Mouse (Mus musculus) heart, adult 2 months (tissue): ENCODE measurements around the gene Actl7b. TPM values are rescaled to one million over a fixed set of nuclear protein-coding genes. Genes with fewer than 3 reads are reported as not detected.

Source experiments
- DNase-seq, 2 experiments: peaks; one replicate each; pipeline ENCODE4 v3.0.0; 2021
- H3K27ac ChIP-seq: fragments of 200-600 bp; 2 replicates; pipeline ENCODE4 v1.8.1; 2022
- H3K27me3 ChIP-seq: fragments of 200-500 bp; 2 replicates; pipeline ENCODE4 v1.6.1; 2012; ENCODE audit warnings: mild to moderate bottlenecking, low read length, inconsistent platforms, mixed read lengths; ENCODE audit not compliant: control insufficient read depth, insufficient read depth
- H3K36me3 ChIP-seq: fragments of 200-500 bp; 2 replicates; pipeline ENCODE4 v1.6.1; 2012; ENCODE audit warnings: low read length, inconsistent platforms; ENCODE audit not compliant: control insufficient read depth, insufficient read depth
- H3K4me1 ChIP-seq: fragments of 200-500 bp; 2 replicates; pipeline ENCODE4 v1.6.1; 2011; ENCODE audit warnings: low read length; ENCODE audit not compliant: control insufficient read depth, insufficient read depth
- H3K4me3 ChIP-seq: fragments of 200-600 bp; 2 replicates; pipeline ENCODE4 v1.8.1; 2022
- H3K79me2 ChIP-seq: fragments of 200-500 bp; replicated peaks from 2 replicates; pipeline ENCODE4 v1.6.1; 2012; ENCODE audit warnings: mild to moderate bottlenecking, inconsistent platforms, low read length, moderate library complexity, mixed read lengths; ENCODE audit not compliant: control insufficient read depth, insufficient read depth
- H3K9ac ChIP-seq: fragments of 200-500 bp; 2 replicates; pipeline ENCODE4 v1.6.1; 2012; ENCODE audit warnings: low read depth, mild to moderate bottlenecking, control low read depth, inconsistent platforms, low read length, mixed read lengths
- CTCF ChIP-seq: fragments of 200-600 bp; IDR thresholded peaks from 2 replicates; pipeline ENCODE4 v1.8.1; 2022; ENCODE audit warnings: antibody characterized with exemption, mild to moderate bottlenecking, moderate library complexity
- EP300 ChIP-seq: fragments of 200-500 bp; IDR thresholded peaks from 2 replicates; pipeline ENCODE4 v1.6.1; 2011; ENCODE audit warnings: low read depth, low read length, control low read depth; ENCODE audit not compliant: insufficient read depth
- POLR2A ChIP-seq: fragments of 200-500 bp; IDR thresholded peaks from 2 replicates; pipeline ENCODE4 v1.6.1; 2011; ENCODE audit warnings: mild to moderate bottlenecking, low read depth, low read length, control low read depth; ENCODE audit not compliant: insufficient read depth
- WGBS: fragments of 180-500 bp; shearing (Covaris S2); methylation state at CpG from one replicate; pipeline ENCODE4 v1.1.7; 2018; 5-methylcytosine and 5-hydroxymethylcytosine counted together
- intact Hi-C: fragments of 180-260 bp; cut with DNase I; formaldehyde crosslinking; loops from one replicate; pipeline ENCODE4 v1.15.1; 2025
- polyA plus RNA-seq: library from polyadenylated mRNA; depleted of rRNA; stranded (reverse); fragments of >200 nt; gene quantifications from 2 replicates; pipeline ENCODE4 v1.2.3, GENCODE M21; 2012
- total RNA-seq, 2 experiments: library from RNA; stranded (reverse); gene quantifications; 2 replicates each; pipeline ENCODE4 v1.2.3; 2021

Gene Actl7b
- total and polyA plus RNA-seq, 3 experiments, result 0.74 TPM; not detected in 2

DNA sequence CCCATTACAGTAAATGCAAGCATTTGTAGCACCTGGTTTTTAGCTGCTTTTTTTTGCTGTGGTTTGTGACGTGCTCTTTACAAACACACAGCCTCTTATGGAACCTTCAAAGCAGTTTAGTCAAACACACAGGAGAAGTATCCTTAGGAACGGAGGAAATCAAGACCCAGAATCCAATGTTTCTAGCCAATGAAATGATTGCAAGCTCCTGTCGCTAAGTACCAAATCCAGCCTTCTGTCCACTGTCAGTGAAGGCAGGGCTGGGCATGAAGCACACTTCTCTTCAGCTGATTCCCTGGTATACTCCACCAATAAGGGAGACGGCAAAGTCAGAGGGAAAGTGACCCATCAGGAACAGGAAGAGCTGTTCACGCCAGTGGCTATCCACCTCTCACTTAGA is 14.8 kb upstream of the Actl7b start:
- Histone ChIP-seq H3K36me3 (peaks cover 3% of the 10 kb centered on the region), H3K27me3 (no peaks in the 10 kb centered on the region), H3K9ac (no peak overlapping the region), H3K27ac (no peak overlapping the region), H3K4me1 (no peaks in the 10 kb centered on the region), H3K79me2 (no peaks in the 10 kb centered on the region), H3K4me3 (no peak overlapping the region)
- 89% methylated on average over 5 of the region's 5 CpGs for WGBS
- TF ChIP-seq POLR2A (no peak), EP300 (no peak)
- no peak for DNase-seq
- intact Hi-C loops, result no loop called here

DNA sequence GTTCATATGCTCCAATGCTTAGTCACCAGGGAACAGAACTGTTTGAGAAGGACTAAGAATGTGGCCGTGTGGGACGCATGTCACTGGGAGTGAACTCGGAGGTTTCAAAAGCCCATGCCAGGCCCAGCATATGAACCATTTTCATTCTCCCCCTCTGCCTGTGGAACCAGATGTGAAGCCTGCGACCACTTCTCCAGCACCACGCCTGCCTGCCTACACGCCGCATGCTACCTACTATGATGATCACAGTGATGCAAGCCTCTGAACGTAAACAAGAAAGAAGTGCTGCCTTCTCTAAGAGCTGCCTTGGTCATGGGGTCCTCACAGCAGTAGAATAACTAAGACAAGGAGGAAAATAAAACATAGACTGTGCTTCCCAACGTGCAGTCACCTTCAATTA is 6.2 kb upstream of the Actl7b start:
- Histone ChIP-seq H3K36me3 (peaks cover 4% of the 10 kb centered on the region), H3K27me3 (no peaks in the 10 kb centered on the region), H3K27ac (no peak overlapping the region), H3K9ac (no peak overlapping the region), H3K4me3 (no peak overlapping the region), H3K79me2 (no peaks in the 10 kb centered on the region), H3K4me1 (no peaks in the 10 kb centered on the region)
- DNase-seq, result no peak
- TF ChIP-seq EP300, result no peak
- no peak for TF ChIP-seq POLR2A
- no peak for TF ChIP-seq CTCF
- WGBS, result 95% methylated on average over 9 of the region's 9 CpGs
- intact Hi-C loops, result no loop called here

DNA sequence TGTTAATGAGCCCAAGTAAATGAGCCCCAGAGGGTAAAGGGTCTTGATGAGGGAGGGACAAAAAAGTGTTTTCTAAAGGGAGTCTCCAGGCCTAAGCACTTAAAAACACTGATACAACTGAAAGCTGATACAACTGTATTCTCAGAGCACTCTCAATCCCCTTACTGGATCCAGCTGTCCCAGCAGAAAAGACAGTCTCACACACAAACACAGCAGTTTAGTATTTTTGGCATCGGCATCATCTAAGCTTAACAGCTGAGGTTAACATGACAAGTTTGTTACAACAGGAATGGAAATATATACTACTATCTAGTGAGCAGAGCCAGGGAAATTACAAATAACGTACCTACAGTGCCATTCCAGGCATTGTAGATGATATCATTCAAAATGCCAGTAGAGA is 5.1 kb upstream of the Actl7b start:
- no peak for TF ChIP-seq EP300
- H3K4me1 ChIP-seq, result no peaks in the 10 kb centered on the region
- 82% methylated on average over 2 of the region's 2 CpGs for WGBS
- peaks cover 4% of the 10 kb centered on the region for H3K36me3 ChIP-seq
- no peak overlapping the region for H3K27ac ChIP-seq
- no peak overlapping the region for H3K4me3 ChIP-seq
- no peak for DNase-seq
- intact Hi-C loops, result no loop called here
- H3K9ac ChIP-seq, result no peak overlapping the region
- no peaks in the 10 kb centered on the region for H3K27me3 ChIP-seq
- no peaks in the 10 kb centered on the region for H3K79me2 ChIP-seq

DNA sequence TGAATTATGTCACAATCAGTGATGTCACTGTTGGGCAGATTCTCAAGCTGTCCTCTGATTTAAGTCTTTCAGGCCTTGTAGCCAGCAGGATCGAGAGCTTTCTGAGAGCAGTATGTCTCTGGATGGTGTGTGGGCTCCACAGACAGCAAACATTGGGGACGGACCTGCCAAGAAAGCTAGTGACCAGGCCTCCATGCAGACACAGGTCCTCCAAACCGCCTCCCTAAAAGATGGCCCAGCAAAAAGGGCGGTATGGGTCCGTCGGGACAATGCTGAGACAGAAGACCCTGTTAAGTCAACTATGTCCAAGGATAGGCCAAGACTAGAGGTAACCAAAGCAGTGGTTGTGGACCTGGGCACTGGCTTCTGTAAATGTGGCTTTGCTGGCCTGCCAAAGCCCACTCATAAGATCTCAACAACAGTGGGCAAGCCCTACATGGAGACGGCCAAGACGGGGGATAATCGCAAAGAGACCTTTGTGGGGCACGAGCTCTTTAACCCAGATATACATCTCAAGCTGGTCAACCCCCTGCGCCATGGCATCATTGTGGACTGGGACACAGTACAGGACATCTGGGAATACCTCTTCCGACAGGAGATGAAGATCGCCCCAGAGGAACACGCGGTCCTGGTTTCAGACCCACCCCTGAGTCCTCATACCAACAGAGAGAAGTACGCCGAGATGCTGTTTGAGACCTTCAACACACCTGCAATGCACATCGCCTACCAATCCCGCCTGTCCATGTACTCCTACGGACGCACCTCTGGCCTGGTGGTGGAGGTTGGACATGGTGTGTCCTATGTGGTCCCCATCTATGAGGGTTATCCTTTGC is 2.3 kb upstream of the Actl7b start, which contains the start of gene Actl7a:
Gene Actl7a, plus strand, starts transcription at position 51 of the 833 bp plus-strand sequence.
- Histone ChIP-seq H3K27ac (no peak within 1 kb of the TSS), H3K79me2 (no peaks in the 10 kb centered on the region), H3K36me3 (no peaks in the 10 kb centered on the region), H3K4me3 (no peak within 1 kb of the TSS), H3K9ac (no peak within 1 kb of the TSS), H3K27me3 (no peaks in the 10 kb centered on the region), H3K4me1 (no peaks in the 10 kb centered on the region)
- intact Hi-C loops, result no loop called here
- 94% methylated on average over 21 of the region's 21 CpGs for WGBS
- no peak for DNase-seq
- TF ChIP-seq CTCF (no peak), EP300 (no peak), POLR2A (no peak)

DNA sequence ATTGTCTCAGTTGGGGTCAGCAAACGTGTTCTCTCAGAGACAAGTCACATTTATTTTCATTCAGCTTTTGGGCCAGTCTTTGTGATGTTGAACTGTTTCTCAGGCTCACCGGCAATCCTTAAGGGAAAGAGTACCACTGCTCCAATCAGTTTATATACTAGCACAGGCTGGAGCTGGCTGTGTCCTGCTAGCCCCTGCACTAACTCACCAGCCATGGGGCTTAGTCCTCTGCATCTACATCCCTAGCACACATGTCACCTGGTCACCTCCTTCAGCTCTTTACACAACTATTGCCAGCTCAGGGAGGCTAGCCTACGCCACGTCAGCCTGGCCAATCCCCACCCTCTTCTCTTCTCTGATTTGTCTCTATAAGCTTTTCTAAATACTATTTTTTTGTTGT is 1.5 kb upstream of the Actl7b start:
- Histone ChIP-seq H3K79me2 (no peaks in the 10 kb centered on the region), H3K27me3 (no peaks in the 10 kb centered on the region), H3K4me3 (no peak overlapping the region), H3K36me3 (no peaks in the 10 kb centered on the region), H3K9ac (no peak overlapping the region), H3K4me1 (no peaks in the 10 kb centered on the region), H3K27ac (no peak overlapping the region)
- TF ChIP-seq POLR2A, result no peak
- no peak for TF ChIP-seq CTCF
- no peak for TF ChIP-seq EP300
- DNase-seq, result no peak
- intact Hi-C loops, result no loop called here
- WGBS, result 84% methylated on average over 4 of the region's 4 CpGs

DNA sequence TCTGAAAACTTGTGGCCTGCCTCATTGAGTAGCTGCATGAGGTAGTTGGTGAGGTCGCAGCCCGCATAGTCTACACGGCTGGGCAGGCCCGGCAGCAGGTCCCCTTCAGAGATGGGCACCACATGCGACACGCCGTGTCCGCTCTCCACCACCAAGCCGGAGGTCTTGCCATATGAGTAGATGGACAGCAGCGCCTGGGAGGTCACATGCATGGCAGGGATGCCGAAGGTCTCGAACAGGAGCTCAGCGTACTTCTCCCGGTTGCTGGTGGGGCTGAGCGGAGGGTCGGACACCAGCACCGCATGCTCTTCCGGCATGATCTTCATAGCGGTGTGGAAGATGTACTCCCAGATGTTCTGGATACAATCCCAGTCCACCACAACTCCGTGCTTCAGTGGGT is 632 bp downstream of the Actl7b start:
- 96% methylated on average over 20 of the region's 20 CpGs for WGBS
- no peaks in the 10 kb centered on the region for H3K79me2 ChIP-seq
- no peak overlapping the region for H3K9ac ChIP-seq
- intact Hi-C loops, result no loop called here
- H3K4me3 ChIP-seq, result no peak overlapping the region
- TF ChIP-seq EP300, result no peak
- no peak for TF ChIP-seq POLR2A
- no peak for TF ChIP-seq CTCF
- H3K27ac ChIP-seq, result no peak overlapping the region
- H3K36me3 ChIP-seq, result no peaks in the 10 kb centered on the region
- no peaks in the 10 kb centered on the region for H3K27me3 ChIP-seq
- no peak for DNase-seq
- no peaks in the 10 kb centered on the region for H3K4me1 ChIP-seq
